ENCODE assay signal across 8 mouse cellular contexts in genomic region chr16:91010581-91011020, GRCm38 (mm10). TPM values are rescaled to one million over a fixed set of nuclear protein-coding genes. Genes with fewer than 3 reads are reported as not detected.
DNase-seq lines count a peak whose midpoint lies in the region; ATAC-seq lines count a peak whose summit lies in the region.

No protein-coding gene starts in this region.

- intact Hi-C loops in left cerebral cortex, postnatal 4 days (cut with DNase I), result no loop called here

- peak overlapping the region; percentile 81 for H3K4me3 ChIP-seq in forebrain, embryonic 14.5 days (ENCODE audit: low read depth, low read length)
- H3K4me3 ChIP-seq in liver, embryonic 12.5 days, result peak overlapping the region; percentile 98
- H3K4me3 ChIP-seq in stomach, embryonic 14.5 days (ENCODE audit: low read depth, low read length), result peak overlapping the region; percentile 58

- H3K4me2 ChIP-seq in forebrain, embryonic 14.5 days (ENCODE audit: low read length), result peak overlapping the region; percentile 70
- H3K4me2 ChIP-seq in liver, embryonic 12.5 days, result peak overlapping the region; percentile 95
- H3K4me2 ChIP-seq in stomach, embryonic 14.5 days (replicated peaks; ENCODE audit: low read depth, low read length), result peak overlapping the region; percentile 85

- H3K4me1 ChIP-seq in forebrain, embryonic 14.5 days (ENCODE audit: control insufficient read depth, insufficient read depth, low read length), result peaks cover 6% of the 10 kb centered on the region; the same call in 1 of the 2 replicates
- H3K4me1 ChIP-seq in liver, embryonic 12.5 days, result peaks cover 43% of the 10 kb centered on the region
- no peaks in the 10 kb centered on the region for H3K4me1 ChIP-seq in stomach, embryonic 14.5 days (ENCODE audit: control insufficient read depth, insufficient read depth, low read length)

- 0% methylated on average over 42 of the region's 42 CpGs for WGBS in forebrain, embryonic 14.5 days
- WGBS in liver, embryonic 12.5 days (ENCODE audit: insufficient replicate concordance), result under 1% methylated on average over 42 of the region's 42 CpGs
- WGBS in stomach, embryonic 14.5 days, result under 1% methylated on average over 39 of the region's 42 CpGs

- peak overlapping the region; percentile 87 for H3K9ac ChIP-seq in forebrain, embryonic 14.5 days (ENCODE audit: low read length)
- H3K9ac ChIP-seq in liver, embryonic 12.5 days, result peak overlapping the region; percentile 99
- peak overlapping the region; percentile 69 for H3K9ac ChIP-seq in stomach, embryonic 14.5 days (replicated peaks; ENCODE audit: low read depth, low read length)

- H3K9me3 ChIP-seq in forebrain, embryonic 14.5 days (replicated peaks; ENCODE audit: control insufficient read depth, low read length), result no peaks in the 10 kb centered on the region
- no peaks in the 10 kb centered on the region for H3K9me3 ChIP-seq in liver, embryonic 12.5 days (replicated peaks)
- no peaks in the 10 kb centered on the region for H3K9me3 ChIP-seq in stomach, embryonic 14.5 days (ENCODE audit: control insufficient read depth, low read depth, low read length)

- ATAC-seq in forebrain, embryonic 14.5 days, result no peak; the same call in 1 of the 2 replicates
- ATAC-seq in liver, embryonic 12.5 days, result peak; percentile 63
- ATAC-seq in stomach, embryonic 14.5 days (ENCODE audit: insufficient number of reproducible peaks, insufficient read depth, low FRiP score, low read depth), result no peak

- DNase-seq in embryo, embryonic 10.5 days (ENCODE audit: low spot score), result peak; percentile 40
- DNase-seq in embryo, embryonic 9.5 days (ENCODE audit: extremely low spot score), result no peak
- peak; percentile 34 for DNase-seq in retina, postnatal 7 days (ENCODE audit: low read depth, low spot score)
- no peak for DNase-seq in retina, embryonic 14.5 days (ENCODE audit: low spot score)
- DNase-seq in forebrain, embryonic 14.5 days (ENCODE audit: low spot score), result no peak
- DNase-seq in left cerebral cortex, postnatal 4 days, result no peak

- peak overlapping the region; percentile 91 for H3K27ac ChIP-seq in forebrain, embryonic 14.5 days (ENCODE audit: low read depth, low read length)
- peak overlapping the region; percentile 94 for H3K27ac ChIP-seq in liver, embryonic 12.5 days
- peak overlapping the region; percentile 75; the same call in 1 of the 2 replicates for H3K27ac ChIP-seq in stomach, embryonic 14.5 days (ENCODE audit: low read length)

- peaks cover 18% of the 10 kb centered on the region for H3K36me3 ChIP-seq in forebrain, embryonic 14.5 days (ENCODE audit: control insufficient read depth, insufficient read depth, low read length)
- H3K36me3 ChIP-seq in liver, embryonic 12.5 days, result peaks cover 28% of the 10 kb centered on the region
- peaks cover 15% of the 10 kb centered on the region for H3K36me3 ChIP-seq in stomach, embryonic 14.5 days (ENCODE audit: control insufficient read depth, insufficient read depth, low read length)

- H3K27me3 ChIP-seq in forebrain, embryonic 14.5 days (replicated peaks; ENCODE audit: control insufficient read depth, insufficient read depth, low read length), result no peaks in the 10 kb centered on the region
- no peaks in the 10 kb centered on the region for H3K27me3 ChIP-seq in liver, embryonic 12.5 days (replicated peaks)
- no peaks in the 10 kb centered on the region for H3K27me3 ChIP-seq in stomach, embryonic 14.5 days (ENCODE audit: control insufficient read depth, insufficient read depth, low read length)

RNA-seq across cellular contexts. Expression of gene Synj1, which starts 0.5 kb away (rescaled TPM):
- polyA plus RNA-seq in forebrain, embryonic 14.5 days (2014; fragmentation: Nextera tagmentation; extraction: Ambion mirVana), result 29.7 and 44.4 TPM in 2 replicates
- polyA plus RNA-seq in liver, embryonic 12.5 days (2016; fragmentation: Nextera tagmentation; extraction: Ambion mirVana), result 19.8 and 20.5 TPM in 2 replicates
- polyA plus RNA-seq in stomach, embryonic 14.5 days (2014; fragmentation: Nextera tagmentation; extraction: Ambion mirVana), result 17.5 and 17.8 TPM in 2 replicates
- total RNA-seq in left cerebral cortex, postnatal 4 days (2021), result 100 to 1,000 TPM; 140 to 164 TPM

RNA-seq across cellular contexts. Expression of gene Paxbp1, which starts 33.7 kb away (rescaled TPM):
- 48.1 and 71.6 TPM in 2 replicates for polyA plus RNA-seq in forebrain, embryonic 14.5 days (2014; fragmentation: Nextera tagmentation; extraction: Ambion mirVana)
- 32.8 and 33.8 TPM in 2 replicates for polyA plus RNA-seq in liver, embryonic 12.5 days (2016; fragmentation: Nextera tagmentation; extraction: Ambion mirVana)
- polyA plus RNA-seq in stomach, embryonic 14.5 days (2014; fragmentation: Nextera tagmentation; extraction: Ambion mirVana), result 80.5 and 81.9 TPM in 2 replicates
- total RNA-seq in left cerebral cortex, postnatal 4 days (2021), result 10 to 100 TPM; 91.2 to 94.8 TPM

Comparison
In these comparisons a context has a peak if more than half of its experiments do, and no peak if none do; other contexts are left out.
1. DNase-seq: peak in embryo, embryonic 10.5 days (single experiment) and retina, postnatal 7 days (single experiment); none in embryo, embryonic 9.5 days (single experiment), retina, embryonic 14.5 days (single experiment), forebrain, embryonic 14.5 days (single experiment) and left cerebral cortex, postnatal 4 days (single experiment).
2. Peak in every context shown above with its lines, with median percentiles within 50 percentile points of each other: H3K27ac ChIP-seq, H3K4me2 ChIP-seq, H3K4me3 ChIP-seq and H3K9ac ChIP-seq.